Mouse (Mus musculus) T-helper 2 cell (primary cell): ENCODE measurements around the gene Msi2.

Experiments used
- in situ Hi-C: fragments of 300-600 bp; cut with MboI, MseI; formaldehyde crosslinking; loops from one replicate; pipeline ENCODE4 v1.15.1; 2025; ENCODE audit warnings: high pct_unique_total_duplicates

The Msi2 gene

GRCm38 (mm10) chr11:88493795-88494559 is 224.3 kb downstream of the Msi2 start:
- in situ Hi-C loops = no loop called here

- in situ Hi-C loops = no loop called here
Measured at GRCm38 (mm10) chr11:88492585-88492984, 225.7 kb downstream of the Msi2 start.

- in situ Hi-C loops = no loop called here
Measured at GRCm38 (mm10) chr11:88489985-88490384, 228.3 kb downstream of the Msi2 start.

- in situ Hi-C loops = no loop called here
Measured at GRCm38 (mm10) chr11:88488941-88489724, 229.2 kb downstream of the Msi2 start.

DNA sequence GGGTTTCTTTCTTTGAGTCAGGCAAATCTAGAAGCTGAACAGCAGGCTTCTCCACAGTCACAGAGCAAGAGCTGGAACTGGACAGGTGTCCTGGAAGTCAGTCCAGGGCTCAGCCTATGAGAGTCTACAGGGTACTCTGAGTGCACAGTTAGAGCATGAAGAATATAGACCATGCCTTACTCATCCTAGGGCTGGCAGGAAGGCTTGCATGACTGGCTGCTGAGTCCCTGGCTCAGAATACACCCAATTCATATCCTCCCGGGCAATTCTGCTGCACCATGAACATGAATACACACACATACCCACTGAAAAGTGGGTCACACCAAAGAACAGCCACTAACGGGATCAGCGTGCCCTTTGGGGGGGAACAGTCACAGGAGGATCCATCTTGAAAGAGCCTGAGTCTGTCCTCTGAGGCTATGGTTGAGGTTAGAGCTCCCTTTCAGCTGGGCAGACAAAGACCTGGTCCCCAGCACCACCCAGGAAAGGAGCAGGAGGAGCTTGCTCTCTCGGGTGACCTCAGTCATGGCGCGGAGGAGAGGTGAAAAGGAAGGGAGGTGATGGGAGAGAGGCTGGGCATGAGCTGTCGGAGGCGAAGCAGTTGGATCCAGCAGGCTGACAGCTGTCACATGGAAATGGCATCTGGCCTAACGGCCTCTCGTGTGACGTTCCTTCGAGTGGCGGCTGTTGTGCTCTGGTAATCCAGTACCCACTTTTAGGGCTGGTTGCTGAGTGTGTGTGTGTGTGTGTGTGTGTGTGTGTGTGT is 230.0 kb downstream of the Msi2 start:
- in situ Hi-C loops = no loop called here

- in situ Hi-C loops = no loop called here
Measured at GRCm38 (mm10) chr11:88485987-88486386, 232.3 kb downstream of the Msi2 start.

DNA sequence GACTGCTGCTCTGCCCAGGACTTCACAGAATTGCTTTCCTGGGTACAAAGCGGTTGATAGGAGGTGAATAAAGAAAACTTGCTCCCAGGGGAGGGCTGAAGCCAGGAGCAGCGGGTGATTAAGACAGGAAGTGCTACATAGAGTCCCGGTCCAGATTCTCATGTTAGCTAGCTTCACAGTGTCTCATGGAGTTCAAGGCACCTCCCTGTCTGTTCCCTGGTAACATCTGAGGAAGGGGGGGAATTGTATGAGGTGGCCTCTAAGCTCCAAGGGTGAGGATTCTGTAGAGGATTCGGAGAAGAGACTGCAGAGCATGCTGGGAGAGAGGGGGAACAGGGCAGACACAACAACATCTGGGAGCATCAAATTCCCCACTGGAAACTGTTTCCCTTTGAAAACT is 233.2 kb downstream of the Msi2 start:
- in situ Hi-C loops = no loop called here

DNA sequence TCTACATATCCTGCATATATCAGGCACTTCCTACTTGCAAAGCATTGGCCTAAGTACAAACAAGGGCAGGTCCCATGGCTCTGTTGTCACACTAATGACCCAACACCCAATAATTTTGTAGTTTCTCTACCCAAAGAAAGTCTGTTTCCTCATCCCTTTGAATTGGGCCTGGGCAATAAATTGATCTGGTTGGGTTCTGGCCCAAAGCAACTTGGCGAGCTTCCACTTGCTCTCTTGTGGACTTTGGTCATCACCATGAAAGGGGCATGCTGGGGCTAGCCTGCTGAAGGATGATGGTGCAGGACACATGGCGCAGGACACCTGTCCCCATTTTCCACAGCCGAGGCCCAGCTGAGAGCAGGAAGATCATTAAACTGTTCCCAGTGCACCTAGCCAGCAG is 234.3 kb downstream of the Msi2 start:
- in situ Hi-C loops = no loop called here

GRCm38 (mm10) chr11:88482636-88483035 is 235.7 kb downstream of the Msi2 start:
- in situ Hi-C loops = no loop called here

- in situ Hi-C loops = no loop called here
Measured at GRCm38 (mm10) chr11:88482236-88482635, 236.1 kb downstream of the Msi2 start.

DNA sequence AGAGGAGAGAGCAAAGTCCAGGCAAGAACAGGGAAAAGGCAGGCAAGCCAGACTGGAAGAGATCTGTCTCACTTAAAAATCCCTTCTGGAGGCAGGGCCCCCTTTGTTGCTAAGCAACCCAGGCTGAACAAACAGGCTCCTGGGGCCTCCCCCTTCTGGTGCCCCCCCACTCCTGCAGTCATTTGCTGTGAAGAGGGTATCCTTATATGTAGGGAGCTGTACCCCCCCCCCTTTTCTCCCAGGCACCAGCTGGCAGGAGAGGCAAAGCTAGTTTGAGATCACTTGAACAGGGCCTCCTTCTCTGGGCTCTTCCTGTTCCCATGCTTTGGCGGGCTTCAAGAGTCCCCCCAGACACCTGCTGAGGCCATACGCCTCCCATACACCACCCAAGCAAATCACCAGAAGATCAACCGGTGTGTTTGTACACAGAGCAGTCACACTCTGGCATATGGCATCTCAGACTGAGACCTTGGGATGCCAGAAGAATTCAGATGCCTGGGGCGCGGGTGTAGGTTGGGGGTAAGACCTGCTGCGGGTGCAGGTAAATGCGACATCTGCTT is 236.6 kb downstream of the Msi2 start:
- in situ Hi-C loops = no loop called here

DNA sequence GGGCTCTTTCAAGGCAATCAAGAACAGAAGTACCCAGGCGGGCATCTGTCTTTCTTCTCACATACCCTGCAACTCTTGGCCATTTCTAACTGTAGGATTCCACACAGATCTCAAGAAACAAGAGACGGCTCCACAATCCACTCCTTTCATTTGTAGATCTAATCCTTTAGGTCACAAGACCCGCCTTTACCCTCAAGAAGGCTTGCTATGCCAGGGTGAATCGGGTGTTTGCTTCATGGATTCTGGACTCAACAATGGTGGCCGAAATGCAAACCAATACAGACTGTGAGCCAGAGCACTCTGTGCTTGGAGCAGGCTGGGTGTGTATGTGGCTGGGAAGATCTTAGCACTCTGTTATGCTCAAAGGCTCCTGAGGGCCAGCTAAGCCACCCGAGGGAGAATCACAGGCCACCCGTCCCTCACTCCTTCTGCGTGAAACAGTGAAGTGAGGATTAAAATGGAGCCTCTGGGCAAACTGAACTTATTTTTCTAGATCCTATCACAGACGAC is 237.2 kb downstream of the Msi2 start:
- in situ Hi-C loops = no loop called here

- in situ Hi-C loops = no loop called here
Measured at GRCm38 (mm10) chr11:88479498-88479897, 238.8 kb downstream of the Msi2 start.

DNA sequence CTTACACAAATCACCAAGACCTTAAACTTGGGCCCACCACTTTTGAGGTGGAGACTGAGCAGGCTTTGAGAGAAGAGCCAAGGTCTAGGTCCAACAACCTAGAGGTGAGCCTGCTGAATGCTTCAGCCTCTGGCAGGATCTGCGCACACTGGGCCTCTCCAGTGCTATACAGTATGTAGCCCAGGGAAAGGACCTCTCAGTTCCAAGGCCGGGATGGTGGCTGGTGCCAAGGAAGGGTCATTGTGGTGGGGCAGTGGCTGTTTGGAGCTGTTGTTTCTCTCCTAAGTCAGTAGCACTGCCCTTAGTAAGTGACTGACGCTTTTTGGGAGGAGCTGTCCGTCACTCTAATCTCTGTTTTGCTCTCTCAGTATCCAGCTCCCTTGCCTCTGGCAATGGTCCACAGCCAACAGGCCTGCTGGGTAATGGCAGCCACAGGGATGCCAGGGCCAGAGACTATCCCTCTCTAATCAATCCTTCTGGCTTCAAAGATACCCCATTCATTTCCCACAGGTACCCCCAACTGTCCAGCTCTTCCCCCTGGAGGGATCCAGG is 243.3 kb downstream of the Msi2 start:
- in situ Hi-C loops = no loop called here

- in situ Hi-C loops = no loop called here
Measured at GRCm38 (mm10) chr11:88472731-88473130, 245.6 kb downstream of the Msi2 start.

GRCm38 (mm10) chr11:88471981-88472647 is 246.2 kb downstream of the Msi2 start:
- in situ Hi-C loops = no loop called here

DNA sequence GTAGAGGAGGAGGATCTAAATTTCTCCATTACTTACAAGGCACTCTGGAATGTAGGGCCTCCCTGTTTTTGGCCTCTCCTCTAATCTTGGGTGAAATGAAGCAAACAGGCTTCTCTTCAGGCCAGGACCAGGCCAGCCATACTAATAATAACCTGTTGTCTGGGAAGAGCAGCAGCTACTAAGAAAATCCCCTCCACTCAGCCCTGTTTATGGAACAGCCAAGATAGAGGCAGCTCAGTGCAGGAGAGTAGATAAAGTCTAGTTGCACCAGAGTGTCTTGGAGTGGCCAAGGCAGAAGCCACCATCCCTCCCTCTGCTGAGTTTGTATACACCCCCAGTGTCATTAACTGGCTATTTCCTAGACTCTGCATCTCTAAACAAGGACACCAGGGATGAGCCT is 247.7 kb downstream of the Msi2 start:
- in situ Hi-C loops = no loop called here

- in situ Hi-C loops = no loop called here
Measured at GRCm38 (mm10) chr11:88468996-88469395, 249.3 kb downstream of the Msi2 start.

GRCm38 (mm10) chr11:88467498-88468245 is 250.6 kb downstream of the Msi2 start:
- in situ Hi-C loops = no loop called here

DNA sequence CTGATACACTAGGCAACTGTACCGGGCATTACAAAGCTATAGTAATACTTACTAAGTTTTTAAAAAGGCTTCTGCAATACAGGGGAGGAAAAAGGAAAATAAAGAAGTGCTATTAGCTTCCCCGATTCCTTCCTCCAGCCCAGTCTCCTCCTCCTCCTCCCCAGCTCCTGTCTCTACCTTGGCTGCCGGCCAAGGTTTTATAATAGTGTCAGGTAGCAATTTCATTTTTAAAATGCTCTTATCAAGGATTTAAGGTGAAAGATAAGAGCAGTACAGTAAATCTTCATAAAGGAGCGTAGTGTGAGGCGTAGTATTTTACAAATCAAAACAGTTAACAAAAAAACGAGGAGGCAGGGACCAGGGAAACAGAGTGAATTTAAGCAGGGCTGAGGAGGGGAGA is 254.4 kb downstream of the Msi2 start:
- in situ Hi-C loops = no loop called here
